Mouse (Mus musculus) liver, adult 2 months (tissue): ENCODE results near the gene Hook2.

Source experiments
- CTCF ChIP-seq: fragments of 200-500 bp; IDR thresholded peaks from 2 replicates; pipeline ENCODE4 v1.5.1; 2011; ENCODE audit warnings: low read depth, low read length, control low read depth
- POLR2A ChIP-seq: fragments of 200-500 bp; IDR thresholded peaks from 2 replicates; pipeline ENCODE4 v1.6.1; 2011; ENCODE audit warnings: low read length, control low read depth; ENCODE audit not compliant: insufficient read depth; ENCODE audit errors: extremely low read depth

- TF ChIP-seq CTCF (peak; percentile 99), POLR2A (peak; percentile 56; the same call in 1 of the 2 replicates)
Measured at GRCm38 (mm10) chr8:84990349-84990748, at the start of gene Hook2.
